Mouse (Mus musculus) cerebellum, adult 2 months (tissue): Measurements from ENCODE around the gene Ankrd11.

Experiments
- CTCF ChIP-seq: fragments of 200-500 bp; IDR thresholded peaks from 2 replicates; pipeline ENCODE4 v1.5.1; 2011; ENCODE audit warnings: low read depth, mild to moderate bottlenecking, control low read depth, low read length, moderate library complexity, borderline replicate concordance; ENCODE audit not compliant: insufficient read depth
- POLR2A ChIP-seq: fragments of 200-500 bp; IDR thresholded peaks from 2 replicates; pipeline ENCODE4 v1.6.1; 2011; ENCODE audit warnings: low read length, control low read depth, borderline replicate concordance; ENCODE audit not compliant: insufficient read depth

GRCm38 (mm10) chr8:122902581-122902980, 139.5 kb downstream of the Ankrd11 start:
- TF ChIP-seq POLR2A (no peak), CTCF (no peak)
